Mouse (Mus musculus) heart, adult 2 months (tissue): ENCODE results near the gene Nos2.

Experiments used
- CTCF ChIP-seq: fragments of 200-600 bp; IDR thresholded peaks from 2 replicates; pipeline ENCODE4 v1.8.1; 2022; ENCODE audit warnings: antibody characterized with exemption, mild to moderate bottlenecking, moderate library complexity
- POLR2A ChIP-seq: fragments of 200-500 bp; IDR thresholded peaks from 2 replicates; pipeline ENCODE4 v1.6.1; 2011; ENCODE audit warnings: mild to moderate bottlenecking, low read depth, low read length, control low read depth; ENCODE audit not compliant: insufficient read depth

DNA sequence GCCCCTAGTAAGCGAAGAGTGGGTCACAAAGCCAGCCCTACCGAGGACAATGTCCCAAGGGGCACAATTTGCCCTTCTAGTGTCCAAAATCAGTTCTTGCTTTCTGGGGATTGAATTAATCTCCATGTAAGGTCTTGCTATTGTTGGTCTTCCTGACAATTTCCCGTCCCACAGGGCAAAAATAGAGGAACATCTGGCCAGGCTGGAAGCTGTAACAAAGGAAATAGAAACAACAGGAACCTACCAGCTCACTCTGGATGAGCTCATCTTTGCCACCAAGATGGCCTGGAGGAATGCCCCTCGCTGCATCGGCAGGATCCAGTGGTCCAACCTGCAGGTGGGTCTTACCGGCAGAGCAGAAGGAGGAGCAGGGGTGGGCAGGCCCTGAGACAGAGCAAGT lies 14.6 kb downstream of the Nos2 start:
- peak; percentile 39; the same call in 1 of the 2 replicates for TF ChIP-seq POLR2A
- no peak for TF ChIP-seq CTCF
